In genomic region chr9:43065231-43065630, GRCm38 (mm10) we compare ENCODE assay signal across 28 mouse cellular contexts. TPM values are rescaled to one million over a fixed set of nuclear protein-coding genes. Genes with fewer than 3 reads are reported as not detected.
"Had no signal": no experiment of that assay in that cellular context is flagged by ENCODE, and none has a peak within 500 bp of the region (broad histone marks: within the 10 kb centered on the region; RNA-seq: fewer than 3 reads in every experiment).

No protein-coding gene starts in this region.

- H3K36me3 ChIP-seq: embryonic facial prominence, embryonic 10.5 days; embryonic facial prominence, embryonic 12.5 days; embryonic facial prominence, embryonic 13.5 days; embryonic facial prominence, embryonic 15.5 days; forebrain, embryonic 10.5 days; forebrain, embryonic 12.5 days; forebrain, embryonic 15.5 days had no signal

- H3K9me3 ChIP-seq: embryonic facial prominence, embryonic 10.5 days; embryonic facial prominence, embryonic 12.5 days; embryonic facial prominence, embryonic 13.5 days; embryonic facial prominence, embryonic 15.5 days; forebrain, embryonic 10.5 days; forebrain, embryonic 12.5 days; forebrain, embryonic 13.5 days; forebrain, embryonic 15.5 days had no signal

- DNase-seq: cerebellum, adult 8-10 months; cerebellum, adult 9-10 months; cerebellum, adult 9-11 months; cerebellum, postnatal 10 days; cerebellum, postnatal 14 days; cerebellum, postnatal 25 days; cerebellum, postnatal 36 days; embryo, embryonic 11 days; forebrain, postnatal 0 days; gastrocnemius, adult 2 months; gastrocnemius, postnatal 10 days; gastrocnemius, postnatal 14 days; gastrocnemius, postnatal 25 days; gastrocnemius, postnatal 36 days; heart, adult 18-20 months; heart, adult 2 months had no signal

- H3K27me3 ChIP-seq: embryonic facial prominence, embryonic 12.5 days; embryonic facial prominence, embryonic 13.5 days; embryonic facial prominence, embryonic 15.5 days; forebrain, embryonic 12.5 days; forebrain, embryonic 13.5 days; forebrain, embryonic 15.5 days had no signal

- H3K4me3 ChIP-seq: embryonic facial prominence, embryonic 10.5 days; embryonic facial prominence, embryonic 12.5 days; embryonic facial prominence, embryonic 13.5 days; embryonic facial prominence, embryonic 15.5 days; erythroblast, embryonic 14.5 days; forebrain, embryonic 10.5 days; forebrain, embryonic 12.5 days; forebrain, embryonic 13.5 days; forebrain, embryonic 15.5 days; gastrocnemius, adult 2 months; heart, adult 2 months had no signal

- H3K4me2 ChIP-seq: embryonic facial prominence, embryonic 12.5 days; embryonic facial prominence, embryonic 13.5 days; embryonic facial prominence, embryonic 15.5 days; forebrain, embryonic 12.5 days; forebrain, embryonic 13.5 days; forebrain, embryonic 15.5 days had no signal

- H3K27ac ChIP-seq: embryonic facial prominence, embryonic 10.5 days; embryonic facial prominence, embryonic 12.5 days; embryonic facial prominence, embryonic 13.5 days; embryonic facial prominence, embryonic 15.5 days; forebrain, embryonic 10.5 days; forebrain, embryonic 12.5 days; forebrain, embryonic 13.5 days; forebrain, embryonic 15.5 days; gastrocnemius, adult 2 months; heart, adult 2 months had no signal

- H3K9ac ChIP-seq: embryonic facial prominence, embryonic 12.5 days; embryonic facial prominence, embryonic 13.5 days; embryonic facial prominence, embryonic 15.5 days; forebrain, embryonic 12.5 days; forebrain, embryonic 13.5 days; forebrain, embryonic 15.5 days; forebrain, postnatal 0 days had no signal

- ATAC-seq: forebrain, embryonic 13.5 days; forebrain, embryonic 14.5 days; forebrain, embryonic 15.5 days; forebrain, embryonic 16.5 days; forebrain, postnatal 0 days had no signal

RNA-seq across cellular contexts. Expression of gene Tmem136, which starts 51.1 kb away (rescaled TPM):
- total RNA-seq: granulocyte monocyte progenitor cell, adult 5-6 weeks had no signal
- polyA plus RNA-seq: erythroblast, embryonic 14.5 days had no signal
